Mouse (Mus musculus): Measurements from ENCODE around the gene Palm.

GRCm38 (mm10) chr10:79866601-79867000 lies 73.2 kb downstream of the Palm start:
- TF ChIP-seq CTCF (IDR thresholded peaks at IDR 0.05; ENCODE audit: extremely low read depth, insufficient read depth, insufficient read length, insufficient replicate concordance) (no peak), POLR2A (IDR thresholded peaks at IDR 0.05; ENCODE audit: low read depth, low read length) (no peak)
